Mouse (Mus musculus): ENCODE measurements at regions not wholly inside any gene's neighbourhood (a gene's known extent, or its start where the extent isn't known, plus 50 kb on each side); places are given as distances from the start of the nearest gene placed in this dataset.

- TF ChIP-seq CTCF (IDR thresholded peaks at IDR 0.05; ENCODE audit: low read depth) (no peak), EP300 (IDR thresholded peaks at IDR 0.05; ENCODE audit: low read depth) (no peak)
Observed at GRCm38 (mm10) chr9:84719396-84719795, 593.2 kb upstream of the Gm11114 start.

All from liver, postnatal 0 days (tissue).